12 mouse cellular contexts compared by ENCODE assay signal in the genomic region with DNA sequence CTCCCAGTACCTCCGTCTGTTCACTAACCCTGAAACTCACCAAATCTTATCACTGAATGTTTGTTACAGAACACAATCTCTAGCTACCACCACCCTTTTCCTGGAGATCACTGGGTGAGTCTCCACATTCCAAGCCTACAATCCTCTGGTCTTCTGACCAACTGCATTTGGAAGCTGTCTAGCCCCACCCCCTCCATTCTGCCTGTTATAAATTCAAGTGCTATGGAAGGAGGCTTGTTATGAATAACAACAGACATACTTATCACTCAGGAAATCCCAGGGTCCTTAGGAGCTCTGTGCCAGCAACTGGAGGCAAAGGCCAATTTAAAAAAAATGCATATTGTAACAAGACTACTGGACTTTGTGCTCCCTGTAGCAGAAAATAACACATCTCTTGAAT. TPM values are rescaled to one million over a fixed set of nuclear protein-coding genes. Genes with fewer than 3 reads are reported as not detected.
DNase-seq lines count a peak whose midpoint lies in the region; ATAC-seq and TF ChIP-seq lines count a peak whose summit lies in the region.
"Had no signal": no experiment of that assay in that cellular context is flagged by ENCODE, and none has a peak within 500 bp of the region (broad histone marks: within the 10 kb centered on the region; RNA-seq: fewer than 3 reads in every experiment).

No protein-coding gene starts in this region.

- no peaks in the 10 kb centered on the region for H3K9me3 ChIP-seq in neural tube, embryonic 15.5 days (replicated peaks)
- no peaks in the 10 kb centered on the region for H3K9me3 ChIP-seq in stomach, embryonic 16.5 days (replicated peaks; ENCODE audit: control insufficient read depth, low read length)
- H3K9me3 ChIP-seq: limb, embryonic 10.5 days; neural tube, embryonic 13.5 days had no signal

- WGBS in neural tube, embryonic 15.5 days = 88% methylated on average over 1 of the region's 1 CpGs
- 55% methylated on average over 1 of the region's 1 CpGs for WGBS in liver, adult 2 months
- WGBS in stomach, embryonic 16.5 days = 56% methylated on average over 1 of the region's 1 CpGs

- no peak for TF ChIP-seq POLR2A in liver, adult 2 months (IDR thresholded peaks at IDR 0.05; ENCODE audit: extremely low read depth, insufficient read depth, low read length)

- H3K9ac ChIP-seq in neural tube, embryonic 15.5 days (replicated peaks) = no peak overlapping the region
- no peak overlapping the region for H3K9ac ChIP-seq in liver, adult 2 months (ENCODE audit: low read depth, low read length)
- no peak overlapping the region for H3K9ac ChIP-seq in stomach, embryonic 16.5 days (ENCODE audit: low read length)
- H3K9ac ChIP-seq: neural tube, embryonic 13.5 days had no signal

- no peaks in the 10 kb centered on the region for H3K27me3 ChIP-seq in neural tube, embryonic 15.5 days (replicated peaks)
- H3K27me3 ChIP-seq in liver, adult 2 months (ENCODE audit: control insufficient read depth, insufficient read depth, low read length) = no peaks in the 10 kb centered on the region
- H3K27me3 ChIP-seq in stomach, embryonic 16.5 days (ENCODE audit: control insufficient read depth, insufficient read depth, low read length) = no peaks in the 10 kb centered on the region
- H3K27me3 ChIP-seq: neural tube, embryonic 13.5 days; Patski had no signal

- H3K36me3 ChIP-seq in neural tube, embryonic 15.5 days = no peaks in the 10 kb centered on the region
- no peaks in the 10 kb centered on the region for H3K36me3 ChIP-seq in liver, adult 2 months (ENCODE audit: control insufficient read depth, insufficient read depth, low read length)
- H3K36me3 ChIP-seq in stomach, embryonic 16.5 days (ENCODE audit: control insufficient read depth, insufficient read depth, low read length) = no peaks in the 10 kb centered on the region
- H3K36me3 ChIP-seq: limb, embryonic 10.5 days; neural tube, embryonic 13.5 days had no signal

- peak overlapping the region; percentile 10; the same call in 1 of the 2 replicates for H3K27ac ChIP-seq in neural tube, embryonic 15.5 days (replicated peaks)
- H3K27ac ChIP-seq in liver, adult 2 months (replicated peaks; ENCODE audit: insufficient read depth, low read depth, low read length) = no peak overlapping the region
- peak overlapping the region; percentile 60 for H3K27ac ChIP-seq in stomach, embryonic 16.5 days (ENCODE audit: low read length)
- H3K27ac ChIP-seq: limb, embryonic 10.5 days; neural tube, embryonic 13.5 days had no signal

- peaks cover 8% of the 10 kb centered on the region for H3K4me1 ChIP-seq in neural tube, embryonic 15.5 days
- H3K4me1 ChIP-seq in liver, adult 2 months (ENCODE audit: control insufficient read depth, insufficient read depth, low read length) = peaks cover 9% of the 10 kb centered on the region
- peaks cover 14% of the 10 kb centered on the region for H3K4me1 ChIP-seq in stomach, embryonic 16.5 days (ENCODE audit: control insufficient read depth, insufficient read depth, low read length)
- H3K4me1 ChIP-seq: limb, embryonic 10.5 days had no signal

- ATAC-seq in neural tube, embryonic 15.5 days (ENCODE audit: low FRiP score) = no peak
- no peak for ATAC-seq in stomach, embryonic 16.5 days (ENCODE audit: insufficient read depth, low FRiP score)

- no peak overlapping the region for H3K4me3 ChIP-seq in neural tube, embryonic 15.5 days (replicated peaks)
- H3K4me3 ChIP-seq in liver, adult 2 months (ENCODE audit: insufficient read depth, low read depth, low read length) = no peak overlapping the region
- H3K4me3 ChIP-seq in stomach, embryonic 16.5 days (replicated peaks; ENCODE audit: low read length) = no peak overlapping the region
- H3K4me3 ChIP-seq: limb, embryonic 10.5 days; neural tube, embryonic 13.5 days had no signal

- no peak for TF ChIP-seq CTCF in liver, adult 2 months (IDR thresholded peaks at IDR 0.05; ENCODE audit: low read depth, low read length)

- DNase-seq in neural tube, embryonic 10.5 days (ENCODE audit: extremely low spot score, low spot score) = no peak
- peak; percentile 39 for DNase-seq in heart, postnatal 4 days
- DNase-seq in liver, adult 2 months (ENCODE audit: extremely low read depth, low read depth, low spot score) = peak; percentile 71
- no peak for DNase-seq in gastrocnemius, adult 18-20 months (ENCODE audit: low spot score)
- DNase-seq in adrenal gland, postnatal 36 days = no peak
- DNase-seq in T-cell, adult 2 months (ENCODE audit: low spot score) = no peak
- DNase-seq: gastrocnemius, postnatal 36 days had no signal

- no peak overlapping the region for H3K4me2 ChIP-seq in neural tube, embryonic 15.5 days
- H3K4me2 ChIP-seq in stomach, embryonic 16.5 days (ENCODE audit: low read depth, low read length) = no peak overlapping the region
- H3K4me2 ChIP-seq: neural tube, embryonic 13.5 days had no signal

- H3K79me2 ChIP-seq in liver, adult 2 months (ENCODE audit: control insufficient read depth, insufficient read depth, low read length) = 0 out of 2 replicates have a peak, but pooled peaks cover 8% of the 10 kb centered on the region

RNA-seq across cellular contexts. Expression of a gene that starts 58.3 kb away (rescaled TPM):
- 108 and 123 TPM in 2 replicates for polyA plus RNA-seq in neural tube, embryonic 15.5 days (2015; fragmentation: Nextera tagmentation; extraction: Ambion mirVana)
- 10 to 100 TPM; 15.5 to 15.9 TPM for total RNA-seq in heart, postnatal 4 days (2021)
- total RNA-seq in liver, adult 2 months (2014; rRNA removed) = 43.1 and 50.7 TPM in 2 replicates
- 80.8 and 86.1 TPM in 2 replicates for polyA plus RNA-seq in liver, adult 2 months (2012; rRNA removed)
- 12.0 and 17.7 TPM in 2 replicates for polyA plus RNA-seq in stomach, embryonic 16.5 days (2015; fragmentation: Nextera tagmentation; extraction: Ambion mirVana)
- total RNA-seq in gastrocnemius, adult 18-20 months (2021) = 1 to 10 TPM; 2.7 to 4.4 TPM
- total RNA-seq in adrenal gland, postnatal 36 days (2021) = 1 to 10 TPM; 2.4 TPM

Comparison
In these comparisons a context has a peak if more than half of its experiments do, and no peak if none do; other contexts are left out.
1. DNase-seq: peak in heart, postnatal 4 days (single experiment) and liver, adult 2 months (single experiment); none in neural tube, embryonic 10.5 days (single experiment), gastrocnemius, adult 18-20 months (single experiment), adrenal gland, postnatal 36 days (0 of 2) and T-cell, adult 2 months (single experiment).